Mouse (Mus musculus) thymus, adult 2 months (tissue): Measurements from ENCODE around the gene Gigyf2.
"Not testable (repeated sequence)": the region's sequence is repeated elsewhere in the genome, so short reads cannot be mapped to it uniquely, and the experiment has no call there.

Experiments
- CTCF ChIP-seq: fragments of 200-500 bp; IDR thresholded peaks from 2 replicates; pipeline ENCODE4 v1.5.1; 2012; ENCODE audit warnings: mild to moderate bottlenecking, control low read depth, low read length, moderate library complexity, borderline replicate concordance; ENCODE audit not compliant: control insufficient read depth, poor library complexity, insufficient read depth; ENCODE audit errors: extremely low read depth
- POLR2A ChIP-seq: fragments of 200-500 bp; IDR thresholded peaks from 2 replicates; pipeline ENCODE4 v1.6.1; 2012; ENCODE audit warnings: mild to moderate bottlenecking, low read length, control low read depth, moderate library complexity; ENCODE audit not compliant: control insufficient read depth, poor library complexity, insufficient read depth; ENCODE audit errors: extremely low read depth

GRCm38 (mm10) chr1:87459856-87460255 is 133.1 kb downstream of the Gigyf2 start:
- not testable (repeated sequence) for TF ChIP-seq CTCF, POLR2A
